Mouse (Mus musculus): ENCODE data around the gene Gtf3c5. TPM values are rescaled to one million over a fixed set of nuclear protein-coding genes. Genes with fewer than 3 reads are reported as not detected.

Gene Gtf3c5
- polyA plus RNA-seq, 1 experiment from 2014 or later = 40.5 TPM

DNA sequence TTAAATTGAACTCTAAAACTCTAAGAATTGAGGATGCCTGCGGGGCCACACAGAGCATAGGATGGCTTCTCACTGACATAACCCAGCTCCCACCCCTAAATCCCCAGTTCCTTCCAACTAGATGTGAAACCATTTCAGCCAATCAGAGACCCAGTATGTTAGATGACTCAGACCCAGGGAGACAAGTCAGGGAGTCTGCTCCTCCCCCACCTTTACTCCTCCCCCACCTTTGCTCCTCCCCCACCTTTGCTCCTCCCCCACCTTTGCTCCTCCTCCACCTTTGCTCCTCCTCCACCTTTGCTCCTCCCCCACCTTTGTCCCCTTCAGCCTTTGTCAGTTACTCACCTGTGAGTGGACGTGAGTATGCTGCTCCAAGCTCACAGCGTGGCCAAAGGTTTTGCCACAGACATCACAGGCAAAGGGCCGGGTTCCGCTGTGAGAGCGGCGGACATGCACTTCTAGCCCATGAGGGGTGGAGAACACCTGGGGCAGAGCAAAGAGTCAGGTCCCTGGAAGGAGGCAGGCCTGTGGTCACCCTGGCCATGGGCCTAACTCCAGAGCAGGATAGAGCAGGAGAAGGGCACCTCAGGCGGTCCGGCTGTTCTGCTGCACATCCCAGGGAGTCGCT is 29.0 kb upstream of the Gtf3c5 start:
- 66% methylated on average over 10 of the region's 10 CpGs for WGBS
- H3K27ac ChIP-seq (ENCODE audit: low read depth, low read length) = no peak overlapping the region
- no peaks in the 10 kb centered on the region for H3K27me3 ChIP-seq (ENCODE audit: control insufficient read depth, insufficient read depth, low read length)

DNA sequence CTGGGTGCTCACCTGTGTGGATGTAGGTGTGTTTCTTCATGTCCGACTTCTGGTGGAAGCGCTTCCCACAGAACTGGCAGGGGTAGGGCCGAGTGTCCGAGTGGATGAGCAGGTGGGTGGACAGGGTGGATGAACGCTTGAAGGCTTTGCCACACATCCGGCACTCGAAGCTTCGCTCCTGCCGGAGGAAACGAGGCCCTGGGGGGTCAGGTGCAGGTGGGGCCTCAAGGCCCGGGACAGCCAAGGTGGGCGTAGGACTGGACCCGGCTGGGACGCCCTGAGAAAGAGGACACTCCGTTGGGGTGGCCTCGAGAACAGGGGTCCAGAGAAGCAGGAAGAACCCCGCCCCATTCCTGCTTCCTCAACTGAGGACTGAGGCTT is 27.8 kb upstream of the Gtf3c5 start:
- Histone ChIP-seq H3K9me3 (ENCODE audit: control insufficient read depth, low read length) (no peaks in the 10 kb centered on the region), H3K4me3 (ENCODE audit: low read depth, low read length) (no peak overlapping the region), H3K9ac (ENCODE audit: low read length) (no peak overlapping the region), H3K27me3 (ENCODE audit: control insufficient read depth, insufficient read depth, low read length) (no peaks in the 10 kb centered on the region), H3K36me3 (ENCODE audit: control insufficient read depth, insufficient read depth, low read length) (no peaks in the 10 kb centered on the region), H3K4me1 (ENCODE audit: control insufficient read depth, insufficient read depth, low read length) (no peaks in the 10 kb centered on the region; the same call in 1 of the 2 replicates), H3K27ac (ENCODE audit: low read depth, low read length) (no peak overlapping the region), H3K4me2 (no peak overlapping the region)
- DNase-seq (ENCODE audit: low spot score, missing footprints) = no peak
- no peak for ATAC-seq (ENCODE audit: low FRiP score)
- 85% methylated on average over 17 of the region's 17 CpGs for WGBS

More for the DNA sequence above, 29.0 kb upstream of the Gtf3c5 start:
- H3K9me3 ChIP-seq (ENCODE audit: control insufficient read depth, low read length) = no peaks in the 10 kb centered on the region
- no peaks in the 10 kb centered on the region for H3K36me3 ChIP-seq (ENCODE audit: control insufficient read depth, insufficient read depth, low read length)
- H3K4me3 ChIP-seq (ENCODE audit: low read depth, low read length) = no peak overlapping the region
- no peaks in the 10 kb centered on the region; the same call in 1 of the 2 replicates for H3K4me1 ChIP-seq (ENCODE audit: control insufficient read depth, insufficient read depth, low read length)
- no peak for DNase-seq (ENCODE audit: low spot score, missing footprints)
- no peak overlapping the region for H3K4me2 ChIP-seq
- no peak for ATAC-seq (ENCODE audit: low FRiP score)
- H3K9ac ChIP-seq (ENCODE audit: low read length) = no peak overlapping the region

DNA sequence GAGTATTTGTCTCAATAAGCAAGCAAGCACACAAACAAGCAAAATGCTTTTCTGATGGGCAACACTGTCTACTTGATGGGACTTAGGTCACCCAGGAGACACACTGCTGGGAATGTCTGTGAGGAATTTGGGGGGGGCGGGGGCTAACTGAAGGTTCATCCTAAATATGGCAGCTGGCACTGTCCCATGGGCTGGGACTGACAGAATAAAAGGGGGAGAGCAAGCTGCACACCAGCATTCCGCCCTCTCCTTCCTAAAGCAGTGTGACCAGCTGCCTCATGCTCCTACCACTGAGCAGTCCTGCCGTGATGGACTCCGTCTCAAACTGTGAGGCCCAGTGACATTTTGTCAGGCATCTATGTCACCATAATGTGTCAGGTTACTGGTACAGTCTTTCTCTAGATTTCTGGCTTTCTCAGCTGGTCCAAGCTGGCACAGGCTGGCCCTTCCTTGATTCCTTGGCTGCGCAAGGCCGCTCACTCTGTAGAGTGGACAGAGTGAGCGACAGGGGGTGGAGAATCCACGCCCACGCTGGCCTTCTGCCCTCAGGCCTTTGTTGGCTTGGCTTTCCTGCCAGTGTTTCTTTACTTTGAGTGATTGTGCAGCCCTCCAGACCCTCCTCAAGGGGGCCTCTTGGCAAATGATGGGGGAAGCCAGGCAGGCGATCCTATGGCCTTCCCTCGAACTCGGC is 27.3 kb upstream of the Gtf3c5 start:
- no peaks in the 10 kb centered on the region for H3K36me3 ChIP-seq (ENCODE audit: control insufficient read depth, insufficient read depth, low read length)
- ATAC-seq (ENCODE audit: low FRiP score) = no peak
- H3K27me3 ChIP-seq (ENCODE audit: control insufficient read depth, insufficient read depth, low read length) = no peaks in the 10 kb centered on the region
- no peaks in the 10 kb centered on the region; the same call in 1 of the 2 replicates for H3K4me1 ChIP-seq (ENCODE audit: control insufficient read depth, insufficient read depth, low read length)
- H3K4me2 ChIP-seq = no peak overlapping the region
- no peak for DNase-seq (ENCODE audit: low spot score, missing footprints)
- H3K27ac ChIP-seq (ENCODE audit: low read depth, low read length) = no peak overlapping the region
- no peaks in the 10 kb centered on the region for H3K9me3 ChIP-seq (ENCODE audit: control insufficient read depth, low read length)
- 70% methylated on average over 12 of the region's 12 CpGs for WGBS
- no peak overlapping the region for H3K9ac ChIP-seq (ENCODE audit: low read length)
- H3K4me3 ChIP-seq (ENCODE audit: low read depth, low read length) = no peak overlapping the region

- no peak overlapping the region for H3K4me3 ChIP-seq (ENCODE audit: low read depth, low read length)
- H3K27ac ChIP-seq (ENCODE audit: low read depth, low read length) = no peak overlapping the region
- H3K9ac ChIP-seq (ENCODE audit: low read length) = no peak overlapping the region
- no peak overlapping the region for H3K4me2 ChIP-seq
- H3K27me3 ChIP-seq (ENCODE audit: control insufficient read depth, insufficient read depth, low read length) = no peaks in the 10 kb centered on the region
- WGBS = 87% methylated on average over 10 of the region's 10 CpGs
- H3K4me1 ChIP-seq (ENCODE audit: control insufficient read depth, insufficient read depth, low read length) = no peaks in the 10 kb centered on the region; the same call in 1 of the 2 replicates
- no peaks in the 10 kb centered on the region for H3K9me3 ChIP-seq (ENCODE audit: control insufficient read depth, low read length)
- no peaks in the 10 kb centered on the region for H3K36me3 ChIP-seq (ENCODE audit: control insufficient read depth, insufficient read depth, low read length)
- no peak for ATAC-seq (ENCODE audit: low FRiP score)
- DNase-seq (ENCODE audit: low spot score, missing footprints) = no peak
Observed at GRCm38 (mm10) chr2:28609851-28610250, 26.3 kb upstream of the Gtf3c5 start.

- ATAC-seq (ENCODE audit: low FRiP score) = no peak
- no peak overlapping the region for H3K4me2 ChIP-seq
- DNase-seq (ENCODE audit: low spot score, missing footprints) = no peak
- H3K4me3 ChIP-seq (ENCODE audit: low read depth, low read length) = no peak overlapping the region
- H3K27ac ChIP-seq (ENCODE audit: low read depth, low read length) = no peak overlapping the region
- no peaks in the 10 kb centered on the region for H3K36me3 ChIP-seq (ENCODE audit: control insufficient read depth, insufficient read depth, low read length)
- H3K27me3 ChIP-seq (ENCODE audit: control insufficient read depth, insufficient read depth, low read length) = no peaks in the 10 kb centered on the region
- H3K9ac ChIP-seq (ENCODE audit: low read length) = no peak overlapping the region
- no peaks in the 10 kb centered on the region for H3K9me3 ChIP-seq (ENCODE audit: control insufficient read depth, low read length)
- H3K4me1 ChIP-seq (ENCODE audit: control insufficient read depth, insufficient read depth, low read length) = no peaks in the 10 kb centered on the region; the same call in 1 of the 2 replicates
- 53% methylated on average over 10 of the region's 10 CpGs for WGBS
Observed at GRCm38 (mm10) chr2:28607341-28608165, 24.0 kb upstream of the Gtf3c5 start.

DNA sequence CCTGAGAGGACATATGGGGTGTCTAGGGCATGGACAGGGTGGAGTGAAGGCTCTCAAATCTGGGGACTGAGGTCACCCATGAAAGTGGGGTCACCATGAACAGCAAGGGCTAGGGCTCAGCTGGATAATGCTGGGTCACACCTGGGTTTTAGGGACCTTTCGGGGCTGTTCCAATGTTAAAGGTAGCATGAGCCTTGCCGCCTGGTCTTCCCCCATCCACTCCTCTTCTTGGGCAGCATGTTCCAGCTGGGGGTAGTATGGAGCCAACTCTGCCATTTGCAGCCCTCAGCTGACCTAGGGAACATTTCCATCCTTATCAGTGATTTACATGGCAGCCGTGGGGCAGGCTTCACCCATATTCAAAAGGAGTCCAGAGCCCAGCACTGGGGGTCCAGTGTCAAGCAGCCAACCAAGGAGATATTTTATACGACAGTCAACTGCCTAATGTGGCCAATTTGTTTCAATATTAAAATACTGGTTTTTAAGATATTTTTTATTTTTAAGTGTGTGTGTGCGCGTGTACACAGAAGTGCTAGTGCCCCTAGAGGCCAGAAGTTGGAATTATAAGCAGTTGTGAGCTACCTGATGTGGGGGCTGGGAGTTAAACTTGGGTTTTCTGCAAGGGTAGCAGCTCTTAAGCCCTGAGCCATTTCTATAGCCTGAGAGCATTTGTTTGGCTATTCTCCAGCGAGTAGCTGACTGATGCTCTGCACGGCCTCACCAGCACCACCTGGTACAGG is 23.2 kb upstream of the Gtf3c5 start:
- no peak overlapping the region for H3K4me2 ChIP-seq
- no peak overlapping the region for H3K9ac ChIP-seq (ENCODE audit: low read length)
- no peaks in the 10 kb centered on the region for H3K27me3 ChIP-seq (ENCODE audit: control insufficient read depth, insufficient read depth, low read length)
- no peak overlapping the region for H3K4me3 ChIP-seq (ENCODE audit: low read depth, low read length)
- DNase-seq (ENCODE audit: low spot score, missing footprints) (no peak), ATAC-seq (ENCODE audit: low FRiP score) (no peak)
- H3K27ac ChIP-seq (ENCODE audit: low read depth, low read length) = no peak overlapping the region
- H3K36me3 ChIP-seq (ENCODE audit: control insufficient read depth, insufficient read depth, low read length) = no peaks in the 10 kb centered on the region
- H3K9me3 ChIP-seq (ENCODE audit: control insufficient read depth, low read length) = no peaks in the 10 kb centered on the region
- no peaks in the 10 kb centered on the region; the same call in 1 of the 2 replicates for H3K4me1 ChIP-seq (ENCODE audit: control insufficient read depth, insufficient read depth, low read length)
- 63% methylated on average over 8 of the region's 8 CpGs for WGBS

GRCm38 (mm10) chr2:28605789-28606541 is 22.4 kb upstream of the Gtf3c5 start:
- Histone ChIP-seq H3K27me3 (ENCODE audit: control insufficient read depth, insufficient read depth, low read length) (no peaks in the 10 kb centered on the region), H3K9ac (ENCODE audit: low read length) (no peak overlapping the region), H3K4me3 (ENCODE audit: low read depth, low read length) (no peak overlapping the region), H3K9me3 (ENCODE audit: control insufficient read depth, low read length) (no peaks in the 10 kb centered on the region), H3K36me3 (ENCODE audit: control insufficient read depth, insufficient read depth, low read length) (no peaks in the 10 kb centered on the region), H3K4me1 (ENCODE audit: control insufficient read depth, insufficient read depth, low read length) (no peaks in the 10 kb centered on the region), H3K27ac (ENCODE audit: low read depth, low read length) (no peak overlapping the region), H3K4me2 (no peak overlapping the region)
- 77% methylated on average over 14 of the region's 14 CpGs for WGBS
- no peak for ATAC-seq (ENCODE audit: low FRiP score)
- DNase-seq (ENCODE audit: low spot score, missing footprints) = no peak

GRCm38 (mm10) chr2:28603542-28603941 is 20.0 kb upstream of the Gtf3c5 start:
- DNase-seq (ENCODE audit: low spot score, missing footprints) (no peak), ATAC-seq (ENCODE audit: low FRiP score) (no peak)
- H3K36me3 ChIP-seq (ENCODE audit: control insufficient read depth, insufficient read depth, low read length) = no peaks in the 10 kb centered on the region
- no peaks in the 10 kb centered on the region for H3K27me3 ChIP-seq (ENCODE audit: control insufficient read depth, insufficient read depth, low read length)
- no peaks in the 10 kb centered on the region; the same call in 1 of the 2 replicates for H3K4me1 ChIP-seq (ENCODE audit: control insufficient read depth, insufficient read depth, low read length)
- no peaks in the 10 kb centered on the region for H3K9me3 ChIP-seq (ENCODE audit: control insufficient read depth, low read length)
- WGBS = 91% methylated on average over 5 of the region's 5 CpGs
- H3K4me2 ChIP-seq = no peak overlapping the region
- no peak overlapping the region for H3K9ac ChIP-seq (ENCODE audit: low read length)
- no peak overlapping the region for H3K4me3 ChIP-seq (ENCODE audit: low read depth, low read length)
- no peak overlapping the region for H3K27ac ChIP-seq (ENCODE audit: low read depth, low read length)

Data from midbrain, embryonic 11.5 days (tissue).